Mouse (Mus musculus): ENCODE data around the gene Klf13. TPM values are rescaled to one million over a fixed set of nuclear protein-coding genes. Genes with fewer than 3 reads are reported as not detected.

The Klf13 gene
- 13.2 and 14.3 TPM in 2 replicates for polyA plus RNA-seq (2012; rRNA removed)

GRCm38 (mm10) chr7:63938914-63939396 is at the start of gene Klf13:
TSS of gene Klf13 (minus strand) at chr7:63938915.

GRCm38 (mm10) chr7:63916268-63916907 is 22.3 kb downstream of the Klf13 start, which contains the start of gene E030018B13Rik:
TSS of gene E030018B13Rik (plus strand) at chr7:63916857.

Other genes starting within 250 kb of the Klf13 start
- gene E030018B13Rik, start 22.1 kb downstream of the Klf13 start, polyA plus RNA-seq (2012; rRNA removed): not detected in 2 replicates
- gene Trpm1, start 214.9 kb upstream of the Klf13 start, polyA plus RNA-seq (2012; rRNA removed): 0.10 and 0.19 TPM in 2 replicates

Data from central nervous system, embryonic 18 days (tissue).